Mouse (Mus musculus) induced T-regulatory cell, adult 2 months (primary cell): Measurements from ENCODE around the gene Selenof.

Source experiments
- DNase-seq: peaks from one replicate; pipeline ENCODE4 v3.0.0-alpha.2; 2012; ENCODE audit warnings: low read depth

The Selenof gene

GRCm38 (mm10) chr3:144563916-144564315, 6.2 kb upstream of the Selenof start:
- no peak for DNase-seq

GRCm38 (mm10) chr3:144565212-144565611, 4.9 kb upstream of the Selenof start:
- no peak for DNase-seq

GRCm38 (mm10) chr3:144568861-144569361, 1.2 kb upstream of the Selenof start:
- peak; percentile 47 for DNase-seq

GRCm38 (mm10) chr3:144569401-144569971, 618 bp upstream of the Selenof start:
- no peak for DNase-seq

- DNase-seq, result no peak
These were observed 848 bp downstream of the Selenof start for GRCm38 (mm10) chr3:144570816-144571487.

- DNase-seq, result no peak
These were observed 4.2 kb downstream of the Selenof start for GRCm38 (mm10) chr3:144574256-144574655.

- no peak for DNase-seq
These were observed 7.5 kb downstream of the Selenof start for GRCm38 (mm10) chr3:144577366-144578340.

- no peak for DNase-seq
These were observed 8.8 kb downstream of the Selenof start for GRCm38 (mm10) chr3:144578921-144579320.

GRCm38 (mm10) chr3:144579796-144580195, 9.7 kb downstream of the Selenof start:
- no peak for DNase-seq

GRCm38 (mm10) chr3:144580281-144580680, 10.2 kb downstream of the Selenof start:
- DNase-seq, result no peak

- no peak for DNase-seq
These were observed 11.7 kb downstream of the Selenof start for GRCm38 (mm10) chr3:144581842-144582241.

- no peak for DNase-seq
These were observed 12.2 kb downstream of the Selenof start for GRCm38 (mm10) chr3:144582306-144582705.

GRCm38 (mm10) chr3:144583789-144584188, 13.7 kb downstream of the Selenof start:
- DNase-seq, result no peak

GRCm38 (mm10) chr3:144584789-144585553, 14.9 kb downstream of the Selenof start:
- DNase-seq, result no peak

- DNase-seq, result no peak
These were observed 16.6 kb downstream of the Selenof start for GRCm38 (mm10) chr3:144586731-144587130.

- no peak for DNase-seq
These were observed 19.2 kb downstream of the Selenof start for GRCm38 (mm10) chr3:144589189-144589890.

GRCm38 (mm10) chr3:144592992-144593785, 23.1 kb downstream of the Selenof start:
- no peak for DNase-seq

- no peak for DNase-seq
These were observed 27.0 kb downstream of the Selenof start for GRCm38 (mm10) chr3:144597121-144597520.

- no peak for DNase-seq
These were observed 27.8 kb downstream of the Selenof start for GRCm38 (mm10) chr3:144597790-144598467.

- DNase-seq, result no peak
These were observed 32.3 kb downstream of the Selenof start for GRCm38 (mm10) chr3:144602413-144602812.
